Mouse (Mus musculus) kidney, embryonic 15.5 days (tissue): ENCODE measurements around the gene Arhgap27. TPM values are rescaled to one million over a fixed set of nuclear protein-coding genes. Genes with fewer than 3 reads are reported as not detected.
"Not testable (repeated sequence)": the region's sequence is repeated elsewhere in the genome, so short reads cannot be mapped to it uniquely, and the experiment has no call there.

Experiments
- ATAC-seq: fragments of 200-750 bp; cut with Nextera tagmentation; replicated peaks from 2 replicates; pipeline ENCODE4 v1.8.0; 2017; ENCODE audit warnings: moderate TSS enrichment; ENCODE audit not compliant: low FRiP score
- H3K27ac ChIP-seq: fragments of 300-500 bp; sonication (generic); 2 replicates; pipeline ENCODE4 v1.5.1; 2015; ENCODE audit warnings: mild to moderate bottlenecking, inconsistent platforms
- H3K27me3 ChIP-seq: fragments of 300-500 bp; sonication (generic); 2 replicates; pipeline ENCODE4 v1.6.1; 2015; ENCODE audit warnings: inconsistent platforms
- H3K36me3 ChIP-seq: fragments of 300-500 bp; sonication (generic); 2 replicates; pipeline ENCODE4 v1.6.1; 2015; ENCODE audit warnings: inconsistent platforms
- H3K4me1 ChIP-seq: fragments of 300-500 bp; sonication (generic); 2 replicates; pipeline ENCODE4 v1.6.1; 2015; ENCODE audit warnings: inconsistent platforms
- H3K4me2 ChIP-seq: fragments of 300-500 bp; sonication (generic); 2 replicates; pipeline ENCODE4 v1.6.1; 2015; ENCODE audit warnings: moderate library complexity, mild to moderate bottlenecking, inconsistent platforms
- H3K4me3 ChIP-seq: fragments of 300-500 bp; sonication (generic); replicated peaks from 2 replicates; pipeline ENCODE4 v1.5.1; 2015; ENCODE audit warnings: mild to moderate bottlenecking, inconsistent platforms
- H3K9ac ChIP-seq: fragments of 300-500 bp; sonication (generic); 2 replicates; pipeline ENCODE4 v1.6.1; 2015; ENCODE audit warnings: mild to moderate bottlenecking, inconsistent platforms
- H3K9me3 ChIP-seq: fragments of 300-500 bp; sonication (generic); replicated peaks from 2 replicates; pipeline ENCODE4 v1.6.1; 2016; ENCODE audit warnings: inconsistent platforms
- WGBS: fragments of 180-500 bp; shearing (Covaris S2); methylation state at CpG from one replicate; pipeline ENCODE4 v1.1.7; 2015; ENCODE audit warnings: mixed read lengths; 5-methylcytosine and 5-hydroxymethylcytosine counted together
- polyA plus RNA-seq: library from polyadenylated mRNA; unstranded; fragments of >200 nt; fragmentation: Nextera tagmentation; extraction: Ambion mirVana; gene quantifications from 2 replicates; pipeline ENCODE4 v1.2.1, GENCODE M21; 2015

Gene Arhgap27
- polyA plus RNA-seq, 1 experiment from 2014 or later, result 15.8 TPM

GRCm38 (mm10) chr11:103325172-103325571 is 38.3 kb downstream of the Arhgap27 start:
- WGBS, result 10% methylated on average over 8 of the region's 8 CpGs

DNA sequence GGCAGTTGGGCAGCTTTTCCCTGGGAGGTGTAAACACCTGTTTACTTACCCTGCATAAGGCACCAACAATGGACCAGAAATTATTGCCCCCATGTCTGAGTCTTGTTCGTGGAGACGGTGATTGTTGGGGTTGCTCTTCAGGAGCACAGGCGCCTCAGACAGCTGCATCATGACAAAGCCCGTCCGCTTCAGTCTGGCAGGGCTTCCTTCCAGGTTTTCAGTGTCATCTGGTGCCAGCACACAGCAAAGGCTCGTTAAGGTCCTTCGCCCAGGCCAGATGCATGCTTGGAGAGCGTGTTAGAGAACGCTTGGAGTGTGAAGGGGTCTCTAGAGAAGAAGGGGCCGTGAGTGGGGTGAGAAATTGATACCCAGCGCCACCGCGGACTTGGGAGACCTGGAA is 38.8 kb downstream of the Arhgap27 start:
- Histone ChIP-seq H3K4me1 (peaks cover 6% of the 10 kb centered on the region), H3K27me3 (0 out of 2 replicates have a peak, but pooled peaks cover 8% of the 10 kb centered on the region), H3K9ac (no peak overlapping the region), H3K4me3 (no peak overlapping the region), H3K9me3 (no peaks in the 10 kb centered on the region), H3K4me2 (peak overlapping the region; percentile 22; the same call in 1 of the 2 replicates), H3K36me3 (no peaks in the 10 kb centered on the region), H3K27ac (no peak overlapping the region)
- 52% methylated on average over 13 of the region's 13 CpGs for WGBS
- ATAC-seq, result no peak

More at GRCm38 (mm10) chr11:103325172-103325571, 38.3 kb downstream of the Arhgap27 start:
- Histone ChIP-seq H3K4me3 (no peak overlapping the region), H3K27me3 (0 out of 2 replicates have a peak, but pooled peaks cover 8% of the 10 kb centered on the region), H3K27ac (no peak overlapping the region), H3K36me3 (no peaks in the 10 kb centered on the region), H3K9ac (no peak overlapping the region), H3K4me2 (peak overlapping the region; percentile 22; the same call in 1 of the 2 replicates), H3K9me3 (no peaks in the 10 kb centered on the region), H3K4me1 (peaks cover 6% of the 10 kb centered on the region)
- peak; percentile 70 for ATAC-seq

DNA sequence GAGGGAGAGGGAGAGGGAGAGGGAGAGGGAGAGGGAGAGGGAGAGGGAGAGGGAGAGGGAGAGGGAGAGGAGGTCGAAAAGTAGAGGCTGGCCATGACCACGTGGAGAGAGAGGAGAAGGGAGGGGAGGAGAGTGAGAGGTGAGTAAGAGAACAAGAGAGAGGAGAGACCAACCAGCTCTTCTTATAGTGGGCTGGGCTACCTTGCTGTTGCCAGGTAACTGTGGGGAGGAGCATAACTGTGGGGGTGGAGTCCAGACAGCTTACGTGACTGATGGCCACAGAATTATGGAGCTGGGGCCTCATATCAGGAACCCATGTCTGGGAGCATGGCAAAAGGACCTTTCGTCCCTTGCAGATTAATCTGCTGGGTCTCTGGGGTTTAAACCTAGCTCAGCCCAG is 40.7 kb downstream of the Arhgap27 start:
- 30% methylated on average over 4 of the region's 4 CpGs for WGBS
- not testable (repeated sequence) for H3K4me2 ChIP-seq, H3K4me3 ChIP-seq, H3K9me3 ChIP-seq, ATAC-seq, H3K36me3 ChIP-seq, H3K4me1 ChIP-seq, H3K27ac ChIP-seq, H3K27me3 ChIP-seq, H3K9ac ChIP-seq

DNA sequence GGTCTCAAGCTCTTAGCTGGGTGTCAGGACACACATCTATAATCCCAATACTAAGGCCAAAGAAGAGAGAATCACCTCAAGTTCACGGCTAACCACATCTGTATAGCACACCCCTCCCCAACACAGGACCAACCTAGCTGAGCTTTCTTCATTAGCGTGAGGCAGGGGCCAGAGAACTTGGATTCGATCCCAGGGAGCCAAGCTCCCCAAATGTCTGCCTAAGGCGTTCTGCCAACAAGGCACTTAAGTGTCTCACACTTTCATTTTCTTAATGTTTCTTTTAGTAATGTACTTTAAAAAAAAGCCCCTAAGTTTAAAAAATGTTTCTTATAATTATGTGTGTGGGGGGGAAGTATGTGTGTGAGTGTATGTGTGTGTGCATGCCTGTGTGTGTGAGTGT is 42.8 kb downstream of the Arhgap27 start:
- peaks cover 15% of the 10 kb centered on the region for H3K4me1 ChIP-seq
- 66% methylated on average over 4 of the region's 4 CpGs for WGBS
- ATAC-seq, result no peak

DNA sequence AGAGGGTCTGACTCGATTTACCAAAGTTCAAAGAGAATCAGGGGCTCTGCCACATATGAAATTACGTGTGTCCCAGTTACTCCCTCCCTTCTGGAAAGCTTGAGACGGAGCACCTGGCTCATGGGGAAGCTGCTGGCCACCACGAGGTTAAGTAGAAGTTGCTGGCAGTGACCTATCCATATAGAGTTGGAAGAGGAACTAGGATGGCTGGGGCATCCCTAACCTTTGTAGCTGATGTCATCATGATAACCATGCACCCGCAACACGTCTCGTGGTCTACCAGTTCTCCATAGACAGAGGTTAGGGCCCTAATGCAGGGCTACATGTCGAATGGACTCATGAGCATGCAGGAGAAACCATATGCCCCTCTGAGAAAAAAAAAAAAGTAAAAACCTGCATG is 43.3 kb downstream of the Arhgap27 start:
- ATAC-seq, result no peak
- no peak overlapping the region for H3K4me3 ChIP-seq
- H3K9me3 ChIP-seq, result no peaks in the 10 kb centered on the region
- no peak overlapping the region for H3K9ac ChIP-seq
- 79% methylated on average over 8 of the region's 8 CpGs for WGBS
- H3K4me1 ChIP-seq, result peaks cover 19% of the 10 kb centered on the region
- no peak overlapping the region for H3K27ac ChIP-seq
- H3K36me3 ChIP-seq, result no peaks in the 10 kb centered on the region
- no peak overlapping the region for H3K4me2 ChIP-seq
- 0 out of 2 replicates have a peak, but pooled peaks cover 8% of the 10 kb centered on the region for H3K27me3 ChIP-seq

More for the DNA sequence above, 42.8 kb downstream of the Arhgap27 start:
- no peak overlapping the region for H3K4me3 ChIP-seq
- 0 out of 2 replicates have a peak, but pooled peaks cover 8% of the 10 kb centered on the region for H3K27me3 ChIP-seq
- H3K36me3 ChIP-seq, result no peaks in the 10 kb centered on the region
- H3K4me2 ChIP-seq, result no peak overlapping the region
- no peak overlapping the region for H3K27ac ChIP-seq
- H3K9me3 ChIP-seq, result no peaks in the 10 kb centered on the region
- H3K9ac ChIP-seq, result no peak overlapping the region

GRCm38 (mm10) chr11:103318042-103318441 is 45.5 kb downstream of the Arhgap27 start:
- Histone ChIP-seq H3K4me1 (peaks cover 21% of the 10 kb centered on the region), H3K9ac (no peak overlapping the region), H3K4me2 (no peak overlapping the region), H3K4me3 (no peak overlapping the region), H3K27ac (no peak overlapping the region), H3K27me3 (no peaks in the 10 kb centered on the region), H3K9me3 (no peaks in the 10 kb centered on the region), H3K36me3 (no peaks in the 10 kb centered on the region)
- WGBS, result 83% methylated on average over 1 of the region's 1 CpGs
- no peak for ATAC-seq

GRCm38 (mm10) chr11:103315379-103315778 is 48.1 kb downstream of the Arhgap27 start:
- no peaks in the 10 kb centered on the region for H3K27me3 ChIP-seq
- H3K9me3 ChIP-seq, result no peaks in the 10 kb centered on the region
- H3K36me3 ChIP-seq, result no peaks in the 10 kb centered on the region
- peak overlapping the region; percentile 88 for H3K27ac ChIP-seq
- no peak overlapping the region for H3K9ac ChIP-seq
- H3K4me1 ChIP-seq, result peaks cover 33% of the 10 kb centered on the region
- 58% methylated on average over 5 of the region's 5 CpGs for WGBS
- H3K4me2 ChIP-seq, result no peak overlapping the region
- no peak overlapping the region for H3K4me3 ChIP-seq
- no peak for ATAC-seq

- H3K27me3 ChIP-seq, result no peaks in the 10 kb centered on the region
- H3K4me3 ChIP-seq, result no peak overlapping the region
- H3K9me3 ChIP-seq, result no peaks in the 10 kb centered on the region
- H3K9ac ChIP-seq, result no peak overlapping the region
- peak overlapping the region; percentile 88 for H3K27ac ChIP-seq
- H3K36me3 ChIP-seq, result no peaks in the 10 kb centered on the region
- H3K4me1 ChIP-seq, result peaks cover 34% of the 10 kb centered on the region
- no peak overlapping the region; the same call in 1 of the 2 replicates for H3K4me2 ChIP-seq
- 58% methylated on average over 10 of the region's 10 CpGs for WGBS
- peak; percentile 36; the same call in 1 of the 2 replicates for ATAC-seq
Measured at GRCm38 (mm10) chr11:103314736-103315374, 48.6 kb downstream of the Arhgap27 start.

DNA sequence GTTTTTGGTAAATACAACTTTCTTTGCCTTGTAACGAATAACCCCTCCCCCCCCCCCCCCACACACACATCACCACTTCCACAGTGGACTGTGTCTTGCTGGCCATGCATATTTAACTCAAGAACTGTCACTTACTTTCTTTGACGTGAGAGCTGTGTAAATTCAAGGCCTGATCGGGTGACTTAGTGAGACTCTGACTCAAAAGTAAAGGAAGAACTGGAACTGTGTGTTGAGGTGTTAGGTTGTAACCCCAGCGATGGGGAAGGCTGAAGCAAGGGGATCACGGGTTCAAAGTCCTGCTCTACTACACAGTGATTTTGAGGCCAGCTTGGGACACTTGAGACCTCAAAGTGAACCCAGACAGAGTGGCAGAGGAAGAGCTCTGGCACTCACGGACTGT is 50.0 kb downstream of the Arhgap27 start:
- ATAC-seq, result no peak
- 74% methylated on average over 6 of the region's 6 CpGs for WGBS
- Histone ChIP-seq H3K27me3 (no peaks in the 10 kb centered on the region), H3K4me3 (no peak overlapping the region), H3K4me1 (peaks cover 33% of the 10 kb centered on the region), H3K9me3 (no peaks in the 10 kb centered on the region), H3K36me3 (no peaks in the 10 kb centered on the region), H3K27ac (0 out of 2 replicates have a peak overlapping the region, but pooled peaks have one; percentile 37), H3K4me2 (no peak overlapping the region), H3K9ac (no peak overlapping the region)

DNA sequence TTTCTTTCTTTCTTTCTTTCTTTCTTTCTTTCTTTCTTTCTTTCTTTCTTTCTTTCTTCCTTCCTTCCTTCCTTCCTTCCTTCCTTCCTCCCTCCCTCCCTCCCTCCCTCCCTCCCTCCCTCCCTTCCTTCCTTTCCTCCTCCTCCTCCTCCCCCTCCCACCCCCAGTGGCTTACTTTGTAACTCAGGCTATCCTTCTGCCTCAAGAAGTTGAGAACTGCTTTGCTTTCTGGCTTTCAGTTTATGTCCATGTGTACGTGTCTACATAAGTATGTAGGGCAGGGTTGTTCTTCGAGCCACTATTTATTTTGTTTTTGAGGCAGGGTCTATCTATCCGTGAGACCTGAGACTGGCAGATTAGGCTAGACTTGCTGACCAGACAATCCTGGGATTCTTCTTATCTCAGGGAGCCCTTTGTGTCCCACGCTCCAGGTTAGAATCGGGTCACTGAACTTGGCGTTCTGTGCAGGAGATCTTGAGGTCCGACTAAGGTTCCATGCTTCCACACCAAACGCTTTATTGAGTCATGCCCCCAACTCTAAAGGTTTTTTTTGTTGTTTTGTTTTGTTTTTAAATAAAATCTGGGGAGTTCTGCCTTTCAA is 50.7 kb downstream of the Arhgap27 start:
- ATAC-seq, result no peak
- Histone ChIP-seq H3K27me3 (no peaks in the 10 kb centered on the region), H3K36me3 (no peaks in the 10 kb centered on the region), H3K4me2 (peak overlapping the region; percentile 80), H3K9me3 (no peaks in the 10 kb centered on the region), H3K9ac (no peak overlapping the region), H3K4me3 (no peak overlapping the region), H3K27ac (peak overlapping the region; percentile 86), H3K4me1 (peaks cover 37% of the 10 kb centered on the region)
- 45% methylated on average over 8 of the region's 8 CpGs for WGBS

DNA sequence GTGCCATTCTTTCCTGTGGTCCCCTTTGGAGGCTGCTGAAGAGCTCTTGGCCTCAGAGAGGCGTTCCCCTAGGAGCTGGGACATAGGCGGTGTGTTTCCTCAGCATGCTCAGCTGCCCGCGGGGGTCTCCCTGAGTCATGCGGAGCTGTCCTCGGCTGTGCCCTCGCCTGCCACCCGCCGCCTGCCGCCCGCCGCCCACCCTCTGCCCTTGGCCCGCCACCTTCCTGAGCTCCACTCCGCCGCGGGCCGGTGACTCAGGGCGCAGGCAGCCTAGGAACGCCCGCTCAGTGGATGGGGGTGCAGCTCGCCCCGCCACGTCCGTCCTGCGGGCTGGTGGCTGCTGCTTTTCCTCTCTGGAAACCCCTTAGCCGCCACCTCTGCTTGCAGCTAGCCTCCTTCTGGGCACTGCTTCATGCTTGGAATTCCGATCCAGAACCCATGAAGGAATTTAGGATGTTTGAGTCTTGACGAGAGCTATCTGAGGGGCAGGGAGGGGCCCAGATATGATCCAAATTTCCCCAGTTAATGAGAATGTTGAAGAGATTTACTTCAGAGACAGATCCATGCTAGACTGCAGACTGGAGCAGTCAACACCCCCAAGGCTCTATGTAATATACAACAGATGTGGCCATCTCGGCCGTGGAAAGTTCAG is 51.4 kb downstream of the Arhgap27 start:
- Histone ChIP-seq H3K27ac (peak overlapping the region; percentile 86), H3K9ac (peak overlapping the region; percentile 35), H3K27me3 (no peaks in the 10 kb centered on the region), H3K4me2 (peak overlapping the region; percentile 80), H3K9me3 (no peaks in the 10 kb centered on the region), H3K4me3 (peak overlapping the region; percentile 38), H3K4me1 (peaks cover 38% of the 10 kb centered on the region), H3K36me3 (no peaks in the 10 kb centered on the region)
- 2% methylated on average over 30 of the region's 30 CpGs for WGBS
- peak; percentile 74 for ATAC-seq

DNA sequence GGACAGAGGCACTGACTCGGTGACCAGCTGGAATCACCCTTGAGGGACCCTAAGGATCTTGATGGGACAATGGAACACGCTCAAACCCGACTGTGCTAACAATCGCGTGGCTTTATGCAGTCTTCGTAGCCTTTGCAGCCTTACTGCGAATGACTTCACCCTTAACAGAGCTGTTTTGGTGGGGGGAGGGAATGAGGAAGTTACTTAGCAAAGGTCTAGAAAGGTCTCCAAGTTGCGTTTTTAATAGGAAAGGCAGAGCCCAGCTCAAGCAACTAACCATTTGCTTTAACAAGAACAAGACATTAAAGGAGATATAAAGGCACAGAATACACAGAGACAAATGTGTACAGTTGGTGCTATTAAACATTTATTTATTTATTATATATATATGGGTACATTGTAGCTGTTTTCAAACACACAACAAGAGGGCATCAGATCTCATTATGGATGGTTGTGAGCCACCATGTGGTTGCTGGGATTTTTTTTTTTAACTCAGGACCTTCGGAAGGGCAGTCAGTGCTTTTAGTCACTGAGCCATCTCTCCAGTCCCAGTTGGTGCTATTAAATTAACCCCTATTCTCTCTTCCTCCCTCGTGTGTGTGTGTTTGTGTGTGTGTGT is 53.4 kb downstream of the Arhgap27 start:
- Histone ChIP-seq H3K4me1 (peaks cover 26% of the 10 kb centered on the region), H3K4me3 (no peak overlapping the region), H3K4me2 (no peak overlapping the region), H3K9ac (no peak overlapping the region), H3K36me3 (no peaks in the 10 kb centered on the region), H3K9me3 (no peaks in the 10 kb centered on the region), H3K27me3 (no peaks in the 10 kb centered on the region), H3K27ac (no peak overlapping the region)
- no peak for ATAC-seq
- 73% methylated on average over 10 of the region's 10 CpGs for WGBS
